23 mouse cellular contexts compared by ENCODE assay signal in genomic region chr9:117187116-117188034, GRCm38 (mm10).
DNase-seq lines count a peak whose midpoint lies in the region; TF ChIP-seq lines count a peak whose summit lies in the region.
"Had no signal": no experiment of that assay in that cellular context is flagged by ENCODE, and none has a peak within 500 bp of the region (broad histone marks: within the 10 kb centered on the region; RNA-seq: fewer than 3 reads in every experiment).

No protein-coding gene starts in this region.

- TF ChIP-seq CTCF in testis, adult 2 months (IDR thresholded peaks at IDR 0.05; ENCODE audit: control insufficient read depth, insufficient read depth, insufficient replicate concordance, low read depth, low read length): no peak

- no peaks in the 10 kb centered on the region for H3K36me3 ChIP-seq in testis, adult 2 months (ENCODE audit: control insufficient read depth, insufficient read depth, low read length)
- H3K36me3 ChIP-seq: forebrain, embryonic 15.5 days; liver, embryonic 15.5 days; midbrain, embryonic 12.5 days had no signal

- peaks cover 6% of the 10 kb centered on the region for H3K4me1 ChIP-seq in testis, adult 2 months (ENCODE audit: control insufficient read depth, insufficient read depth, low read length)
- H3K4me1 ChIP-seq: hindbrain, embryonic 12.5 days; liver, embryonic 15.5 days; midbrain, embryonic 12.5 days had no signal

- intact Hi-C loops in left cerebral cortex, postnatal 4 days (cut with DNase I): no loop called here
- intact Hi-C loops in left cerebral cortex, postnatal 36 days (cut with DNase I): no loop called here

- H3K27ac ChIP-seq in testis, adult 2 months (ENCODE audit: control insufficient read depth, insufficient read depth, low read depth, low read length): no peak overlapping the region
- H3K27ac ChIP-seq: forebrain, embryonic 15.5 days; heart, adult 2 months; hindbrain, embryonic 12.5 days; liver, embryonic 15.5 days; midbrain, embryonic 12.5 days; neural tube, embryonic 12.5 days had no signal

- H3K4me3 ChIP-seq in testis, adult 2 months (ENCODE audit: control insufficient read depth, low read depth, low read length): peak overlapping the region; percentile 5; the same call in 1 of the 2 replicates
- H3K4me3 ChIP-seq: forebrain, embryonic 15.5 days; heart, adult 2 months; hindbrain, embryonic 12.5 days; liver, embryonic 15.5 days; midbrain, embryonic 12.5 days; neural tube, embryonic 12.5 days had no signal

- DNase-seq in cerebellum, postnatal 14 days: peak; percentile 65 to 69
- DNase-seq in cerebellum, adult 18-20 months: no peak
- peak; percentile 15 for DNase-seq in left cerebral cortex, postnatal 4 days
- DNase-seq in left cerebral cortex, postnatal 36 days (ENCODE audit: low spot score in 2 of 2): no peak
- DNase-seq in testis, postnatal 14 days (ENCODE audit: low spot score): no peak
- no peak for DNase-seq in B cell, adult 2 months
- DNase-seq: adrenal gland, adult 8-10 months; cerebellum, adult 8-10 months; gastrocnemius, postnatal 25 days; heart, adult 2 months; kidney, adult 18-20 months; kidney, postnatal 4 days; liver; right cerebral cortex, postnatal 25 days; spleen, adult 18-20 months; thymus, postnatal 36 days had no signal

- no peak for TF ChIP-seq POLR2A in testis, adult 2 months (IDR thresholded peaks at IDR 0.05; ENCODE audit: control insufficient read depth, low read depth, low read length)

- no peaks in the 10 kb centered on the region for H3K27me3 ChIP-seq in testis, adult 2 months (ENCODE audit: control insufficient read depth, insufficient read depth, low read length)
- H3K27me3 ChIP-seq: forebrain, embryonic 15.5 days; hindbrain, embryonic 12.5 days; liver, embryonic 15.5 days; midbrain, embryonic 12.5 days; neural tube, embryonic 12.5 days; Patski had no signal

Comparison
In these comparisons a context has a peak if more than half of its experiments do, and no peak if none do; other contexts are left out.
1. DNase-seq: peak in cerebellum, postnatal 14 days (2 of 2) and left cerebral cortex, postnatal 4 days (single experiment); none in cerebellum, adult 18-20 months (0 of 2), left cerebral cortex, postnatal 36 days (0 of 2), testis, postnatal 14 days (single experiment) and B cell, adult 2 months (0 of 2).